Mouse (Mus musculus): ENCODE measurements around the gene Nufip2.

Gene Nufip2

GRCm38 (mm10) chr11:77769496-77769895, 83.5 kb downstream of the Nufip2 start:
- in situ Hi-C loops (cut with MboI, MseI): no loop called here

GRCm38 (mm10) chr11:77770346-77770745, 84.4 kb downstream of the Nufip2 start:
- in situ Hi-C loops (cut with MboI, MseI): no loop called here

GRCm38 (mm10) chr11:77771879-77772713, 86.1 kb downstream of the Nufip2 start:
- in situ Hi-C loops (cut with MboI, MseI): no loop called here

- in situ Hi-C loops (cut with MboI, MseI): no loop called here
These were observed 89.9 kb downstream of the Nufip2 start for GRCm38 (mm10) chr11:77775701-77776400.

GRCm38 (mm10) chr11:77777436-77777835, 91.5 kb downstream of the Nufip2 start:
- in situ Hi-C loops (cut with MboI, MseI): no loop called here

- in situ Hi-C loops (cut with MboI, MseI): no loop called here
These were observed 92.0 kb downstream of the Nufip2 start for GRCm38 (mm10) chr11:77777937-77778336.

GRCm38 (mm10) chr11:77779240-77779639, 93.3 kb downstream of the Nufip2 start:
- in situ Hi-C loops (cut with MboI, MseI): no loop called here

GRCm38 (mm10) chr11:77781088-77781487, 95.1 kb downstream of the Nufip2 start:
- in situ Hi-C loops (cut with MboI, MseI): no loop called here

GRCm38 (mm10) chr11:77782104-77782815, 96.3 kb downstream of the Nufip2 start:
- in situ Hi-C loops (cut with MboI, MseI): no loop called here

GRCm38 (mm10) chr11:77783211-77783746, 97.3 kb downstream of the Nufip2 start:
- in situ Hi-C loops (cut with MboI, MseI): no loop called here

GRCm38 (mm10) chr11:77783747-77784646, 98.0 kb downstream of the Nufip2 start:
- in situ Hi-C loops (cut with MboI, MseI): no loop called here

GRCm38 (mm10) chr11:77784894-77785293, 98.9 kb downstream of the Nufip2 start:
- in situ Hi-C loops (cut with MboI, MseI): no loop called here

- in situ Hi-C loops (cut with MboI, MseI): no loop called here
These were observed 99.4 kb downstream of the Nufip2 start for GRCm38 (mm10) chr11:77785396-77785767.

GRCm38 (mm10) chr11:77785768-77786561, 100.0 kb downstream of the Nufip2 start:
- in situ Hi-C loops (cut with MboI, MseI): no loop called here

GRCm38 (mm10) chr11:77787707-77788106, 101.8 kb downstream of the Nufip2 start, which contains the start of gene Gm10277:
Gm10277 (minus strand) TSS chr11:77787747.
- in situ Hi-C loops (cut with MboI, MseI): no loop called here

- in situ Hi-C loops (cut with MboI, MseI): no loop called here
These were observed 103.6 kb downstream of the Nufip2 start for GRCm38 (mm10) chr11:77789512-77789911.

- in situ Hi-C loops (cut with MboI, MseI): no loop called here
These were observed 104.3 kb downstream of the Nufip2 start for GRCm38 (mm10) chr11:77790286-77790685.

GRCm38 (mm10) chr11:77791241-77791727, 105.3 kb downstream of the Nufip2 start:
- in situ Hi-C loops (cut with MboI, MseI): no loop called here

Data from regulatory T cell (primary cell).